ENCODE assay signal across 8 mouse cellular contexts in the genomic region with DNA sequence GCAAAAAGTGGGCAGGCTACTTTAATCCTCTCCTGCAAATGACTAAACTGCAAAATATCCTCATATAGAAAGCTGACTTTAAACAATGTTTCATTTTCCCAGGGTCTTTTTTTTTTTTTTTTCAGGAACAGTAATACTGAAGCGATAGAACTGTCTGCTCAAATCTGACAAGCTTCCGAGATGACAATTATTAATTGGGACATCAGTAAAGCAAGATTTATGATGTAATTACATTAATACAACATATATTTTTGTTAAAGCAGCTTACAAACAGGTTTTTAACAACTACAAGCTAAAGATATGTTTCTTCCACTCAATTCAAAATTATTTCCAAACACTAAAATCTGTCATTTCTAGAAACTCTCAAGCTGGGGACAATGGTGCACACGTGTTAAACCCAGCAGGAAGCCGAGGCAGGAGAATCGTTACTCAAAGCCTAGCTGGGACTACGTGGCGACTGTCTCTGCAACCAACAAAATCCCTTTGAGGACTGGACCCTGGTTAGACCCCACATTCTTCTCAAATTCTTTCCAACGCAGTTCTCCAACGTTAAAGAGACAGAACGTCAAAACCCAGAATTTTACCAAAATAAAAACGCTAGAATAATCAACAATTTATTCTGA. TPM values are rescaled to one million over a fixed set of nuclear protein-coding genes. Genes with fewer than 3 reads are reported as not detected.
DNase-seq lines count a peak whose midpoint lies in the region; ATAC-seq and TF ChIP-seq lines count a peak whose summit lies in the region.

No protein-coding gene starts in this region.

- H3K4me1 ChIP-seq in heart, embryonic 13.5 days, result peaks cover 69% of the 10 kb centered on the region
- H3K4me1 ChIP-seq in E14TG2a.4 (replicated peaks; ENCODE audit: low read depth, low read length), result peaks cover 87% of the 10 kb centered on the region
- H3K4me1 ChIP-seq in embryonic fibroblast, embryonic 13.5 days (ENCODE audit: control insufficient read depth, insufficient read depth, low read length), result peaks cover 11% of the 10 kb centered on the region
- H3K4me1 ChIP-seq in liver, embryonic 13.5 days (replicated peaks), result peaks cover 77% of the 10 kb centered on the region

- intact Hi-C loops in heart, postnatal 10 days (cut with DNase I), result loop anchor here (2.0 kb wide), 1 partner anchor 26 kb away; no protein-coding TSS in a partner anchor
- intact Hi-C loops in left cerebral cortex, postnatal 14 days (cut with DNase I), result loop anchor here (5.0 kb wide), 1 partner anchor 96 kb away; no protein-coding TSS in a partner anchor

- H3K9ac ChIP-seq in heart, embryonic 13.5 days, result peak overlapping the region; percentile 93
- peak overlapping the region; percentile 90 for H3K9ac ChIP-seq in liver, embryonic 13.5 days

- DNase-seq in heart, postnatal 10 days, result no peak
- no peak for DNase-seq in liver, embryonic 13.5 days
- no peak for DNase-seq in left cerebral cortex, postnatal 14 days (ENCODE audit: low spot score in 2 of 2)
- no peak for DNase-seq in T-cell, adult 2 months (ENCODE audit: low spot score)

- 0 out of 2 replicates have a peak, but pooled peaks have one; percentile 22 for TF ChIP-seq POLR2A in embryonic fibroblast, embryonic 13.5 days (IDR thresholded peaks at IDR 0.05; ENCODE audit: low read depth, low read length)

- H3K27me3 ChIP-seq in heart, embryonic 13.5 days (replicated peaks), result no peaks in the 10 kb centered on the region
- H3K27me3 ChIP-seq in E14TG2a.4 (ENCODE audit: insufficient read depth, low read length), result no peaks in the 10 kb centered on the region
- H3K27me3 ChIP-seq in liver, embryonic 13.5 days, result no peaks in the 10 kb centered on the region

- peak overlapping the region; percentile 92 for H3K4me3 ChIP-seq in heart, embryonic 13.5 days
- peak overlapping the region; percentile 91 for H3K4me3 ChIP-seq in E14TG2a.4 (replicated peaks; ENCODE audit: low read length)
- H3K4me3 ChIP-seq in embryonic fibroblast, embryonic 13.5 days (ENCODE audit: insufficient read depth, low read length), result peak overlapping the region; percentile 98
- H3K4me3 ChIP-seq in liver, embryonic 13.5 days (replicated peaks), result peak overlapping the region; percentile 86

- ATAC-seq in heart, embryonic 13.5 days (ENCODE audit: extremely low read depth, insufficient number of reproducible peaks, low FRiP score, low TSS enrichment), result no peak
- ATAC-seq in liver, embryonic 13.5 days (ENCODE audit: low read depth), result no peak
- ATAC-seq in inflammation-experienced regulatory T-cells, adult 6 months, result no peak

- no peak for TF ChIP-seq CTCF in E14TG2a.4 (conservative IDR thresholded peaks at IDR 0.05; ENCODE audit: low read length)
- no peak for TF ChIP-seq CTCF in embryonic fibroblast, embryonic 13.5 days (IDR thresholded peaks at IDR 0.05; ENCODE audit: borderline replicate concordance, insufficient read depth, low read length)

- H3K4me2 ChIP-seq in heart, embryonic 13.5 days, result peak overlapping the region; percentile 71
- H3K4me2 ChIP-seq in liver, embryonic 13.5 days, result peak overlapping the region; percentile 86

- H3K36me3 ChIP-seq in heart, embryonic 13.5 days, result no peaks in the 10 kb centered on the region
- peaks cover 21% of the 10 kb centered on the region for H3K36me3 ChIP-seq in E14TG2a.4 (ENCODE audit: insufficient read depth, low read length)
- no peaks in the 10 kb centered on the region for H3K36me3 ChIP-seq in liver, embryonic 13.5 days

- peak overlapping the region; percentile 99 for H3K27ac ChIP-seq in heart, embryonic 13.5 days (replicated peaks)
- peak overlapping the region; percentile 94 for H3K27ac ChIP-seq in embryonic fibroblast, embryonic 13.5 days (ENCODE audit: insufficient read depth, low read length)
- H3K27ac ChIP-seq in liver, embryonic 13.5 days, result peak overlapping the region; percentile 44

- no peaks in the 10 kb centered on the region for H3K9me3 ChIP-seq in heart, embryonic 13.5 days
- no peaks in the 10 kb centered on the region for H3K9me3 ChIP-seq in E14TG2a.4 (ENCODE audit: low read length)
- no peaks in the 10 kb centered on the region for H3K9me3 ChIP-seq in liver, embryonic 13.5 days (replicated peaks)

- WGBS in heart, embryonic 13.5 days, result 6% methylated on average over 11 of the region's 11 CpGs
- 3% methylated on average over 11 of the region's 11 CpGs for WGBS in liver, embryonic 13.5 days (ENCODE audit: insufficient replicate concordance)

RNA-seq across cellular contexts. Expression of a gene that starts 1.5 kb away (rescaled TPM):
- 47.2 and 49.8 TPM in 2 replicates for polyA plus RNA-seq in heart, embryonic 13.5 days (2015; fragmentation: Nextera tagmentation; extraction: Ambion mirVana)
- 10 to 100 TPM; 47.8 to 49.8 TPM for total RNA-seq in heart, postnatal 10 days (2021)
- 107 and 120 TPM in 2 replicates for polyA plus RNA-seq in embryonic fibroblast, embryonic 13.5 days (2011; ENCODE audit: insufficient read length, low read depth, missing spikeins)
- polyA plus RNA-seq in liver, embryonic 13.5 days (2015; fragmentation: Nextera tagmentation; extraction: Ambion mirVana), result 23.4 and 27.4 TPM in 2 replicates
- 10 to 100 TPM; 34.8 to 50.4 (median 39.5) TPM for polyA plus RNA-seq in inflammation-experienced regulatory T-cells, adult 6 months (2017; shearing (Covaris generic))
- total RNA-seq in left cerebral cortex, postnatal 14 days (2021), result 10 to 100 TPM; 74.9 to 87.9 TPM

RNA-seq across cellular contexts. Expression of a gene that starts 33.0 kb away (rescaled TPM):
- 27.9 and 30.0 TPM in 2 replicates for polyA plus RNA-seq in heart, embryonic 13.5 days (2015; fragmentation: Nextera tagmentation; extraction: Ambion mirVana)
- 10 to 100 TPM; 21.8 to 23.2 TPM for total RNA-seq in heart, postnatal 10 days (2021)
- polyA plus RNA-seq in embryonic fibroblast, embryonic 13.5 days (2011; ENCODE audit: insufficient read length, low read depth, missing spikeins), result 29.6 and 30.6 TPM in 2 replicates
- 18.9 and 23.1 TPM in 2 replicates for polyA plus RNA-seq in liver, embryonic 13.5 days (2015; fragmentation: Nextera tagmentation; extraction: Ambion mirVana)
- 10 to 100 TPM; 29.1 to 46.7 (median 39.9) TPM for polyA plus RNA-seq in inflammation-experienced regulatory T-cells, adult 6 months (2017; shearing (Covaris generic))
- 10 to 100 TPM; 27.9 to 29.4 TPM for total RNA-seq in left cerebral cortex, postnatal 14 days (2021)

Comparison
In these comparisons a context has a peak if more than half of its experiments do, and no peak if none do; other contexts are left out.
1. H3K27ac ChIP-seq: peak in every context shown above with its lines; median percentile 99 in heart, embryonic 13.5 days; 94 in embryonic fibroblast, embryonic 13.5 days; 44 in liver, embryonic 13.5 days.